Mouse (Mus musculus): ENCODE data around the gene Txn2.

The Txn2 gene

DNA sequence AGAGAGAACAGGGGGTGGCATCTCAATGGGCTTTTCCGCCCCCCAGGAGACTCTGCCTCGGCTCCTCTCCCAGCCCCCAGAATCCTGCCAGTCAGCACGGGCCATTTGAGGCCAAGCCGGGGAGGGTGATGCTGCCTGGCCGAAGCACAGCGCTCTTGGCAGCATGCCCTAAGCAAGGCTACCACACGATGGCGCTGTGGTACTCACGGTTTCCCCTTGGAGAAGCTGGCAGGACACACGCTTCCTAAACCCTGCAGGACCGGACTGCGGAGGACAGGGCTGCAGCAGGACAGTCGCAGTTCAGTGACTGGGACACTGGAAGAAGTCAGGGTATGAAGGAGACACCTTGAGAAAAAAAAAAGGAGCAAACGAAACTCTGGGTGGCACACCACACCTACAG is 5.0 kb upstream of the Txn2 start:
- peak; percentile 100 for DNase-seq (ENCODE audit: low spot score)

GRCm38 (mm10) chr15:77933222-77933621 is 4.4 kb upstream of the Txn2 start:
- DNase-seq (ENCODE audit: low spot score) = no peak

- no peak for DNase-seq (ENCODE audit: low spot score)
Measured at GRCm38 (mm10) chr15:77931689-77932016, 2.8 kb upstream of the Txn2 start.

DNA sequence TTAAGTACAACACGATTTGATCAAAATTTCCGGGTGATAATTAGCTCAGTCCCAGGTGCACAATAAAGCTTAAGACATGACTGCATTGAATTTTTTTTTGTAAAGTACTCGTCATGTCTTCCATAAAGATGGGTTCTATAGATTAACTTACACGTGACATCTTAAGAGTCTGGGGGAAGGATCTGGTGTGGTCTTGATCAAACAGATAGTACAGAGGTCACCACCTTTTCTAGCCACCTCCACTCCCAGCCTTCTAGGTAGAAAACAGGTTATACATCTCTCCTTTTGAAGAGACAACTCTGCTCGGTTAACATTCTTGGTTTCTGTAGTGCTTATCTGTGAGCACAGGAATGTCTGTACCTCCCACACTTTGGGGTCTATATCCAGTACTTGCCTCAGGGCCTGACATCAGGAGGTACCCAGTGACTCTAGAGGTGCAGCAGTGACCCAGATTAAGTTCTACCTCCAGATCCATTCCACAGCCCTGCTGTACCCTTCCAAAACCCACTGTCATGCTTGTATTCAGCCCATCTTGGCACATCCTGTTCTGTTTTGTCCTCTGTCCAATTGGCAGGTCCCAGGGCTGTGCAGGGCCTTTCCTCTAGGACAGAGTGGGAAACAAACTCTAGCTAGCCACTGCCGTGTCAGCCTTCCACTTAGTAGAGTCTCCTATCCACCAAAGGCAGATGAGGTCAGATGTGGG is 2.3 kb upstream of the Txn2 start:
- DNase-seq (ENCODE audit: low spot score) = no peak

DNA sequence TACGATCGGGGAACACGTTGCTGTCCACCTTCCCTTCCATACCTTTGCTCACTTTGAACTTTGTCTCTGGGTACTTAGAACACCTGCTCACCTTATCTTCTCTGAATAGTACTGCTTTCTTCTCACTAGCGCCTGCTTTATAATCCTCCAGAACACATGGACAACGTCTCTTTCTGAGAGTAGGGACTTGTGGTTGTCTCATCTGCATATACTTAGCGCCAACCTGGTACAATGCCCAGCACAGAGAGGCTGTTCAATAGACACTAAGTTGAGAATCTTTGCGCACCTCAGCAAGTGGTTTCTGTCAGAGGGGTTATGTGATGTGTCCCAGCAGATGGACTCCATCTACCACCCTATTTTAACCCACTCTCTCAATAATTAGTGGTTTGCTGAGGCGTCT is 998 bp upstream of the Txn2 start:
- no peak for DNase-seq (ENCODE audit: low spot score)

- no peak for DNase-seq (ENCODE audit: low spot score)
Measured at GRCm38 (mm10) chr15:77928091-77928490, 715 bp downstream of the Txn2 start.

DNA sequence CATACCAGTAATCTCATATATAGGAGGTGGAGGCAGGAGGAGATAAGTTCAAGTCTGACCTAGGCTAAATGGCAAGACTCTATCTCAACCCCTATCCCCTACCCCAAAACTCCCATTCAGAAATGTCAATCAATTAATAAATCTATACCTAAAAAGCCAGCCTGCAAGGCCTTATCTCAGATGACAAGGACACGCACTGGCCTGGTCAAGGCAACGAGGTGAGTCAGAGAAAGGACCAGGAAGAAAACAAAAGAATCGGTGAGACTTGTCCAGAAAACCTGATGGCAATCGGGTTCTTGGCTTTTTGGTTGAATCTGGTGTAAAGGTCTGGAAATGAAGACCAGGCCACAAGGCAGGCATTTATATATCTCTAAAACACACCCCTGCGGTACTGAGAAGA is 1.9 kb downstream of the Txn2 start:
- DNase-seq (ENCODE audit: low spot score) = no peak

- DNase-seq (ENCODE audit: low spot score) = no peak
Measured at GRCm38 (mm10) chr15:77925195-77925594, 3.6 kb downstream of the Txn2 start.

DNA sequence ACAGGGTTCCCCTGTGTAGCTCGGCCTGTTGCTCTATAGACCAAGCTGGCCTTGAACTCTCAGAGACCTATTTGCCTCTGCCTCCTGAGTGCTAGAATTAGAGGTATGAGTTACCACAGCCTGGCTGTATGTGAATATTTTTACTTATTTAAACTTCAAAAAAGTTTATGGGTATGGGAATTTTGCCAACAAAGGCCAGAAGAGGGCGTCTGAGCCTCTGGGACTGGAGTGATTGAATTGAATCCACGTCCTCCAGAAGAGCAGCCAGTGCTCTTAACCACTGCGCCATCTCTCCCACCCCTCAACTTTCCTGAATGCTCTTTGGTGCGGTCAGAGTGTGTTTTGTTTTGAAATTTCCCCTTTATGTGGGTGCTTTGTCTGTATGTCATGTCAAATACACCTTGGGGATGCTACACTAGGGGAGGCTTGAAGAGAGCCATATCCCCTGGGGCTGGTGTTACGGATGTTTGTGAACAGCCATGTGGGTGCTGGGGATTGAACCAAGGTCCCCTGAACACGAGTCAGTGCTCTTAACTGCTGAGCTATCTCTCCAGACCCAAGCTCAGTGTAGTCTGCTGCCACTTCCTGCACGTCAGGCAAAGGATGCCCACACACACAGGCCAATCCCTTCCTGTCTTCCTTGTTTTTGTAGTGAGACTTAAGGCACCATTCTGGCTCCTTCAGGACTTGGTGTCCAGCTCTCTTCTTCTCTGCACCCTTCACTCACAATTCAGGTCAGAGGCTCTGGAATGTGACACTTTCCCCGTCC is 5.4 kb downstream of the Txn2 start:
- no peak for DNase-seq (ENCODE audit: low spot score)

GRCm38 (mm10) chr15:77922710-77923109 is 6.1 kb downstream of the Txn2 start:
- DNase-seq (ENCODE audit: low spot score) = no peak

DNA sequence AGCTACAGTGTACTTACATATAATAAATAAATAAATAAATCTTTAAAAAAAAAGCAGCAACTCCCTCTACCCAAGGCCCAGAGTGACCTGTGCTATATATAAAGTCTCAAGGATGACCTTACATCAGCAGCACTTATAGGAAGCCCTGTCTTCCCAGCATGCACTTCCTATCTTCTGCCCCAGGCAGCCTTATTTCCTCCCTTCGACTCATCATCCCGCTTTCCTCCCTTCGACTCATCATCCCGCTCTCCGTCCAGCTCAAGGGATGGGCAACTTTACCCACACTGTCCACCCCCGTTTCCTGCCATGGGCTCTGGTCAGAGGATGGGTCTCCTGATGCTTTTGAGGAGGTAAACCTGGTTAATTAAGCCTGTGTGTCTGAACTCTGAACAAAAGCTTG is 7.2 kb downstream of the Txn2 start:
- no peak for DNase-seq (ENCODE audit: low spot score)

GRCm38 (mm10) chr15:77920511-77921462 is 8.0 kb downstream of the Txn2 start:
- DNase-seq (ENCODE audit: low spot score) = no peak

DNA sequence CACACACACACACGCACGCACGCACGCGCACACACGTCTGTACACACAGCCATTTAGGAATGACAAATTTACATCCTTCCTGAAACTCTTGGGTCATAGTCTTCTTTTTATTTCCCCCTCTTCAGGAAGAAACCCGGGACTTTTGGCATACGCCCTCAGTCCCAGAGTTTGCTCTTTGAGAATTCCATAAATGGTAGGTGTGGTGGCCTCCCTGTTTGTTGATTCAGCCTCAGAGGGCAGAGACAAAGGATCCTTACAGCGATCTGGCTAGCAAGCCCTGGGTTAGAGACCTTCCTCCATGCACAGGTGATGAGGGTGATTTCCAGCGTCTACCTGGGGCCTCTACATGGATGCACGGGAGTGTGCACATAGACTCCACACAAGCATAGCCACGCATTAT is 9.4 kb downstream of the Txn2 start:
- DNase-seq (ENCODE audit: low spot score) = no peak

DNA sequence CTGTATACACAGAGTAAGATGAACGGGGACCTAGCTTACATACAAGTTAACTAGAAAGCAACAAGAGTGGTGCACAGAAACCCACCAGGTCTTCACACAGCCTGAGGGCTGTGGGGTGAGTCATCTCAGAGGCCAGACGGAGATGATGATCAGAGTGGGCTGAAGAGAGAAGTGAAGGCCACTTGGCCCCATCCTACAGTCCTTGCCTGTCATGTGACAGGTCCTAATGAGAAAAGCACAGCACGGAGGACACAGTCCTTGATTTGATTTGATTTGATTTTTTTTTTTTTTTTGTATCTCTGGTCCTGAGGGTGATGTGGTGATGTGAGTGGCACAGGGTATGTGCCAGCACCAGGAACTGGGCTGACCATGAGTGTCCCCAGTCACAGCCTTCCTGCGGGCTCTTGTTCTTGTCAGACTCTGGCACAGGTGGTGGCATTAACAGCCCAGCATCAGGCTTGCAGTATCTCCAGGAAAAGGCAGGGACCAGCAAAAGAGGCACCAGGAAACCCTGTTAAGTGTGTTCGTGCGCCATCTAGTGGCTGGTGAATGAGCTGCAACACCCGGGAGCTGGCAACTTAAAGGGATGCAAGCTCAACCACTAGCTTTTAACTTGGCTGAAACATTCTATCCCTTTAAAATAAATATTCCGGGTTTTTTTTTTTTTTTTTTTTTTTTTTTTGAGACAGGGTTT is 11.8 kb downstream of the Txn2 start:
- DNase-seq (ENCODE audit: low spot score) = peak; percentile 96

DNA sequence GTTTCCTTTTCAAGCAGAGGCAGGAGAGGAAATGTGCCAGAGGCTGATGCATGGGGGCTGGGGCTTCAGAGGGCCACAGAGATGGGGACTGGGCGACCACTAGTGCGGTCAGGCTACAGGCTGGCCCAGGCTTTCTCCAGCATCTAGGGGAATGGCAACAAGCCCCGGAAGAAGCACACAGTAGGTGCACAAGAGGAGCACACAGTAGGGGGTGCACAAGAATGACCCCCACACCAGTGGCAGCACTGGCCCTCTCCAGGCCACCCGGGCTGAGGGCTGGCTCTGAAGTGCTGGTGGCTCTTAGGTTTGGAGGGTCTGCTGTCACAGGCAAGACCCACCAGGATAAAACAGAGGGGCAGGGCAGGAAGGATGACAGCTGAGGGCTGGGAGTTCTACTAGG is 13.5 kb downstream of the Txn2 start:
- no peak for DNase-seq (ENCODE audit: low spot score)

DNA sequence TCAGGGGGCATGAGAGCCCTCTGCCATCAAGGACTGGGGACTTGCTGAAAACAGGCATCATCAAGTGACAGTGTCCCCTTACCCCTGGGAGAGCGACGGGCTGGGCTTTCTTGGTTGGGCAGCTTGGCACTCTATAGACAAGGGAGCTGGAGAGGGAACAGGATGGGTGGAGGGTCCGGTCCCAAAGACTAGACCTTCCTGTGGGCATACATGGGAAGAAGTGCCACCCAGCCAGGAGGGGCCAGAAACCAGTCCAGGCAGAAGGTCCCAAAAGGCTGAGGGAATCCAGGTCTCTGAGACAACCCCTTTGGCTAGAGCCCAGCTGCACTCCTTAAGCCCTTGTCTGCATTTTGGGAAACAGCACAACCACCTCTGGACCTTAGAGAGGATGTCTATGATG is 14.3 kb downstream of the Txn2 start:
- no peak for DNase-seq (ENCODE audit: low spot score)

GRCm38 (mm10) chr15:77913054-77913453 is 15.8 kb downstream of the Txn2 start:
- DNase-seq (ENCODE audit: low spot score) = no peak

GRCm38 (mm10) chr15:77912585-77912984 is 16.2 kb downstream of the Txn2 start:
- DNase-seq (ENCODE audit: low spot score) = no peak

GRCm38 (mm10) chr15:77912048-77912447 is 16.8 kb downstream of the Txn2 start:
- no peak for DNase-seq (ENCODE audit: low spot score)

GRCm38 (mm10) chr15:77911065-77911464 is 17.7 kb downstream of the Txn2 start:
- no peak for DNase-seq (ENCODE audit: low spot score)

DNA sequence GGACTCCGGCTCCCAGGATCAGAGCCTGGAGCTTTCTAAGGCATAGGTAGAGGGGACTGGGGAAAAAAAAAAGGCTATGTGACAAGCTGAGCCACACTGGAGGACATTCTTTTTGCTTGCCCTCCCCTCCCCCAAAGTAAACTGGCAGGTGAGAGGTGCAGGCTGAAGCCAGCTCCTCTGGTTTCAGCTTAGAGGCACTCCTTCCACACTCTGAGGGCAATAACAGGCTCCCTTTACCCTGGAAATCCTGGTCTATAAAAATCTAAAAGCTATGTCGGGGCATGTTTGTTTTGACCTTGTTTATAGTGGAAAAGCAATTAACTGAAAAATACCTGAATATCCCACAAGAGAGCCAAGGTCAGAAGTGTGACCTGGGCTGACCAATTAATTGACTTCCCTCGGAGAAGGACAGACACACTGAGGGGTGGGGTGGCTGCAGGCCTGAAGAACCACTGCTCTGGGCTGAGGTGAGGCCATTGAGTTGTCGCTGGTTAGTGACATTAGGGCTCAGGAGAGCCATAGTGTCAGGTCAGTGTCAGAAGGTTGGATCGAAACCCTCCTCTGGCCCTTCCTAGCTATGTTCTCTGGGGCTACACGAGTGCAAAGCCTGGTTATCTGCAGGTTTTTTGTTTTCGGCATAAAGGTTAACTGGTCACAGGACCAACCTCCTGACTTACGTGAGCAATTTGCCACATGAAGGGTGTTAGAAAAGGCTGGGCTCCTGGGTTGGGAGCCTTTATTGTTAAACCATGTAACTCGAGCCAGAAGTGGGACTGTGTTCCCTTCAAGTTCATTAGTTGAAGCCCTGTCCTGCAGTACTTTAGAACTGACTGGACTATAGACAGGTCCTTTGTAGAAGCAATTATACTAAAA is 20.9 kb downstream of the Txn2 start:
- no peak for DNase-seq (ENCODE audit: low spot score)
